Mouse (Mus musculus): Measurements from ENCODE around the gene Ldb1. TPM values are rescaled to one million over a fixed set of nuclear protein-coding genes. Genes with fewer than 3 reads are reported as not detected.

Gene Ldb1
- polyA plus RNA-seq (2017; shearing (Covaris generic)), result 10 to 100 TPM; 43.6 to 47.2 TPM

- peak; percentile 72 for ATAC-seq
These were observed at the start of gene Ldb1 for GRCm38 (mm10) chr19:46044993-46045695. Gene Ldb1, minus strand, starts transcription at chr19:46045214.

DNA sequence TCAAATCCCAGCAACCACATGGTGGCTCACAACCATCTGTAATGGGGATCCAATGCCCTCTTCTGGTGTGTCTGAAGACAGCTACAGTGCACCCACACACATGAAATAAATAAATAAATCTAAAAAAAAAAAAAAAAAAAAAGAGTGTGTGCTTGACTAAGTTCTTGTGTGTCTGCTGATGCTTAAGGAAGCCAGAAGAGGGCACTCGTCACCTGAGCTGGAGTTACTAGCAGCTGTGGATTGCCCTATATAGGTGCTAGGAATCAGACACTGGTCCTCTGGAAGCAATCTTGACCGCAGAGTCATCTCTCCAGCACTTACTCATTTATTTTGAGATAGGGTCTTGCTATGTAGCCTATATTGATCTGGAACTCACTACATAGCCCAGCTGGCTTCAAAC is 49.1 kb upstream of the Ldb1 start:
- ATAC-seq, result no peak

DNA sequence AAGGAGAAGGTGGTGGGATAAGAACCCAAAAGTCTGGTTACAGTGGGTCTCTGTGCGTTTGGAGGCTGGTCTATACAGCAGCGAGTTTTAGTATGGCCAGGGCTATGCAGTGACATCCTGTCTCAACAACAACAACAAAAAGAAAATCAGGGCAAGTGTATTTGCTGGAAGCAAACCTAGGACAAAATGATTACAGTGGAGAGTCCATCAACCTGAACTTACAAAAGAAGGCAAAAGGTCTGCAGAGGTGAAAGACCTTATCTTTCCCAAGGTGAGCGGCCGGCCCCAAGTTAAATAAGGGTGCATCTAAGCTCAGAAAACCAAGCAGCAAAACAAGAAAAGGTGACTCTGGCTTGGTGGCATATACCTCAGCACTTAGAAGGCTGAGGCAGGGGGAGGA is 46.6 kb upstream of the Ldb1 start:
- ATAC-seq, result no peak

DNA sequence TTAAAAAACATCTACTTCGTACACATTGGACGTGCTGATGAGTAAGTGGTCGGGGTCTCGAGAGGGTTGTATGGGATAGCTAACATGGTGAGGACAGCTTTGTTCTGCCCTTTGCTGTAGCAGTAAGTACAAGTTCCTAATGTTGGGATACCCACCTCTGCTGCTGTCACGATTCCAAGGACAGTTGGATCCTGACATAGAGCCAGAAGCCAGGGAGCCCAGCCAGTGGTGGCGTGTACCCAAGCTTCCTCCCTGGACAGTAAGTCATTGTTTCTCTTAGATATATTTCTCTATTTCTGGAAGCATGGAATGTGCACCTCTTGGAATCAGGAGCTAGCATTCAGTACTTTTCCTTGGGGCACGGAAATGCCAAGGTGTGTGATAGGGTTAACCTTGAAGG is 42.9 kb upstream of the Ldb1 start:
- ATAC-seq, result no peak

DNA sequence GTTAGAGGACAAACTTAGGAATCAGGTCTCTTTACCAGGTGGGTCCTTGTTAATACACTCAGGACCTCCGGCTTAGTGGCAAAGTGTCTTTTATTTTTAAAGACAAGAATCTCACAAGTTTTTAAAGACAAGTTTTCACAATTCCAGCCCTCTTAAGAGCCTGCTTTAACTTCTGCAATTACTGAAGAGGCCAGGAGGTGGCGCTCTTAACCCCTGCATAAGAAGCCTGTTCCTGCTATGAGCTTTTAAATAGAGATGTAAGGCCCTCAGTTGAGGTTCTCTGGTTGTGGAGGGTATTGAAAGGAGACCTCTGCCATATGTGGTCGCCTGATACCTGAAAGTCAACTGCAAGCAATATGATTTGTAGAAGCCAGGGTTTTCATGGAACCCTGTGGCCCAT is 41.3 kb upstream of the Ldb1 start:
- peak; percentile 54 for ATAC-seq

DNA sequence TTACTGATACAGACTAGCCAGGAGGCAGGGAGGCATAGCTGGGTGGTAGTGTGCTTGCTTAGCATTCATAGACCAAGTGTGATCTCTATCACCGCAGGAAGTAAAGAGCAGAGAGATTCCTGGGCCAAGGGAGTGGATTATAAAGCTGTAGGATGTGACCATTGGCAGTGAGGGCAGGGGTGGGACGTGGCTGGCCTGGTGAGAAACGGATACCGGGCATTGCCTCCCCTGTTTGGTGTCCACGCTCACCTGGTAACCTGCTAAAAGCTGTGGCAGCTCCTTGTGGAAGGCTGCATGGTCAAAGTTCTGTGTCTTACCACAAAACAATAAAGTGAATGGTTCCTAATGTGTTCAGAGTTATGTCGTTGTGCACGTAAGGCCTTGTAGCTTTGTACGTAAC is 40.2 kb upstream of the Ldb1 start:
- no peak for ATAC-seq

GRCm38 (mm10) chr19:46078535-46078934 is 33.5 kb upstream of the Ldb1 start:
- no peak for ATAC-seq

DNA sequence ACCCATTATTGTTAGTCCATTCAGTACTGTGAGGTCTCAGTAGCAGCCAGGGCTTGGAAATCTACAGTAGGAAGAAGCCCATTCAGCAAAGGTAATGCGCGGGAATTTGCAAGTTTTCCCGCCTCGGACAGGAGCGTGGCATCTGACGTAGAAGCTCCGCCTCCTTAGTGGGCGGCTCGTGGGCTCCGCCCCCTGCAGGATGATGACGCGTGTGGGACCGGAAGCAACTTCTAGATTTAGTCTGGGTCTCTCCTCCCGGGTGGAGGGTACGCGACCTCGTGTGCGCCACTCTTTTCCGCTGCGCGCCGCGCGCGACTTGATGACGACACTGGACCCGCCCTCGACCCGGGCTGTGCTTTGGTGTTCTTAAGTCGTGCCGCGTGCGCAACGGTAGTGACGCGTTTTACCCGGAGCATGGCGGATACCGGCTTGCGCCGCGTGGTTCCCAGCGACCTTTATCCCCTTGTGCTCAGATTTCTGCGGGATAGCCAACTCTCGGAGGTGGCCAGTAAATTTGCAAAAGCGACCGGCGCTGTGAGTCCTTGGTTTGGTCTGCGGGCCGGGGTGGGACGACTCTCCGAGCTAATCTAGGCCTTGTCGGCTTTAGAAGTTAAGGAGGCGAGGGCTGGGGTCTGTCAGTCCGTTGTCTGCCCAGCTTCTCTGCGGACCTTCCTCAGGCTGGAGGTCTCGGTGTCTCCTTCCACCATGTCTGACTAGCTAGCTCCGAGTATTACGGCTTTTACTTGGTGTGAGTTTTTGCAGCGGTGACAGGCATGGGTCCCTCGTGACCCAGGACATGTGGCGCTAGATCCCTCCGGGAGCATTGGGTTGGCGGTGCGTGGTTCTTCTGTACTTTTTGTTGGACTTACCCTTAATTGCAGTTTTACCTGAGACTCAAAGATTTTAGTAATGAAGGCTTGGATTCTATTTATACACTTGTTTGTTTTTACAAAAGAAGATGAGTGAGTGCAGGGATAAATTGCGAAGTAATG is 30.9 kb upstream of the Ldb1 start, which contains the start of gene Nolc1:
Gene Nolc1 (plus strand): TSS at position 248 of the 992 bp plus-strand sequence.
- peak; percentile 96 for ATAC-seq

- no peak for ATAC-seq
These were observed 29.3 kb upstream of the Ldb1 start for GRCm38 (mm10) chr19:46074266-46074665.

DNA sequence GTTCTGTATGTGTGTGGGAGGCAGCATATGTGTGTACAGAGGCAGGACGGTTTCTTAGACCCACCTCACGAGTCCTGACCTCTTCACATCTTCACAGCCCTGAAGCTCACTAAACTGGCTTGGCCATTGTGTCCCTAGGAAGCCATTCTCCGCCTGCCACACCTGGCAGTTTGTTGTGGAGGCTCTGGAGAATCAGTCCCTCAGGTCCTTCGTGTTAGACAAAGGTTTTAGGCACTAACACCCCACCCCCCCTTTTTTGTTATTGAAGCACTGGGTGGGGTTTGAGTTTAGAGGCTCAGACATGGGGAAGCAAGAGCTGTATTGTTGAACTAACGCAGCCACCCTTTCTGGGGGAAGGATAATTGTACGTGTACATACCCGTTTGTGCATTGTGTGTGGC is 28.3 kb upstream of the Ldb1 start:
- ATAC-seq, result no peak

DNA sequence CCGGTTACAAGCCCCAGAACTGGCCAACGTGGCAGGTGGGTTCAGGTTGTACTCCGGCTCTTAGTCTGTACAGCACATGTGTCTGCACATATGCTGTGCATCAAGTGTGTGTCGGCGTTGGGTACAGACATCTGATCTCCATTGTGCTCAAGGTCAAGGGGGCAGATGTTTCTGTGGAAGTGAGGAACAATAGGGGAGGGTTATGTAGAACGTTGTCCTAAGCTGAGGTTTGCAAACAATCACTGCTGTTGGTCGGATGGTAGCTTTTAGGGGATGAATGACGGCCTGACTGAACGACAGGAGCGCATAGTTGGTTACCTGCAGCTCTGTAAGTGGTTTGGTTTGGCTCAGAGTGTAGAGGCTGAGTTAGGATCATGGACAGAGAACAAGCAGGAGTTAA is 23.0 kb upstream of the Ldb1 start:
- ATAC-seq, result no peak

- no peak for ATAC-seq
These were observed 15.8 kb upstream of the Ldb1 start for GRCm38 (mm10) chr19:46060845-46061244.

GRCm38 (mm10) chr19:46058466-46058865 is 13.5 kb upstream of the Ldb1 start:
- ATAC-seq, result no peak

DNA sequence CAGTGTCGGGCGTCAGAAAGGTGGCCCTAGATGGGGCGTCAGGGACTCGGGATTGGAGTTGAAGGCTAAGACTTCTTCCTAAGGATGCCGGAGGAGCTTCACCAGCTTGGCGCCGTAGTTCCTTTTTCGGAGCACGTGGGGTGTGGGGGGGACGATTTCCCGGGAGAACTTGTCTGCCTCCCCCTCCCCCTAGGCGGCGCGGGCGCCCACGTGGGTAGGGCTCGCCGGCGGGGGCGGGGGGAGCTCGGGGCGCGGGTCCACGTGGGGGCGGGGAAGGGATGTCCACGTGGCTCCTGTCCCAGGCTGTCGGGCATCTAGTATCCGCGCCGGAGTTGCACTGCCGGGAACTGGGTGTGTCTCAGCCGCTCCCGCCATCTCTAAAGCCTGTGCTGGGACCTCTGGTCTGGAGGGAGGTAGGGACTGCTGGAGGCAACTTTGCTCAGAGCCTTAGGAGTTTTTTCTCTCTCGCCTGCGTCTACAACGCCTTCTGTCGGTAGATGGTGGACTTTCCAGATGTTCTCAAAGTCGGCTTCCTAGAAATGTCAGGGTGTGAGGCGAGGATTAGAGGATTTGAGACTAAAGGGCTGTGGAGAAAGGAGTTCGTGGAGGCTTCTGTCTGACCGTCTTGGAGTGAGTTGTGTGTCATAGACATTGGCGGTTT is 12.1 kb upstream of the Ldb1 start:
- ATAC-seq, result no peak

DNA sequence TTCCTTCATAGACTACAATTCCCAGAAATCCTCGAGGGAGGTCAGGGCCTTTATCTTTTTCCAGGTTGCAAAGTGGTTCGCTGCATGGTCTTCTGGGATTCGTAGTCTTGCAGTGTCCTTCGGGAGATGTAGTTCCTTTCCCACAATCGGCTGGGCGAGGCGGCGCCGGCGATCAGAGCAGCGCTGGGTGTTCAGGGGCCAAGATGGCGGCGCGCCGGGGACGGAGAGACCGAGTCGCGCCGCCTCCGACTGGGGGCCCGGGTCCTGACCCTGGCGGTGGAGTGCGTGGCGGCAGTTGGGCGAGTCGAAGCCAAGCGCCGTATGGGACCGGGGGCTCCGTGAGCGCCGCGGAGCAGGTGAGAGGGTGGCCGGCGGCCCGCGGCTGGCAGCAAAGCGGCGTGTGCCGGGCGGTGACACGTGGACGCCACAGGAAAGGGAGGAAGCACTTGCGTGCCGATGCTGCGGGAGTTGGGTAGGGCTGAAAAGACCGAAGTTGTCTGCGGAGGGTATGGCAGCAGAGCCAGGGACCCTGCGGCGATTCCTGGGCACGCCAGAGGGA is 11.5 kb upstream of the Ldb1 start:
- peak; percentile 95 for ATAC-seq

DNA sequence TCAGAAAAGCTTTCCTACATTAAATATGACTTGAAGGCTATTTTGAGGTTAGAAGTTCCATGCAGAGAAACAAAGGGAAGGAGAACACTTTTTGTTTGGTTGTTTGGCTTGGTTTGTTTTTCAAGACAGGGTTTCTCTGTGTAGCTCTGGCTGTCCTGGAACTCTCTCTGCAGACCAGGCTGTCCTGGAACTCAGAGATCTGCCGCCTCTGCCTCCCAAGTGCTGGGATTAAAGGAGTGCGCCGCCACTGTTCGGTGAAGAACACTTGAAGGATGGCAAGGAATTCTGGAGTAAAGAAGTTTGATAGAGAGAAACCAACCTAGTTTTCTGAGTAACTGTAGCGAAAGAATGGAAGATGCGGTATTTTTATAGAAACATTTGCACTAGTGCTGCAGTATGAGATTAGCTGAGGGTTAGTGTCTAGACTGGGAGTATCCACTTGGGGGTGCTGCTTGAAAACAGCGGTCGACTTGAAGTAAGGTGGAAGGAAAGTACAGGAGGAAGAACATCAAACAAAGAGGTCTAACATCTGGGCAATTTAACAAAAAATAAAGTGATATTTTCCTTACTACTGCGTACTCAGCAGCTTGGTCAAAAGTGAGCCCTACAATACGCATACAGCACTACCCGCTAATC is 10.9 kb upstream of the Ldb1 start:
- peak; percentile 80 for ATAC-seq

DNA sequence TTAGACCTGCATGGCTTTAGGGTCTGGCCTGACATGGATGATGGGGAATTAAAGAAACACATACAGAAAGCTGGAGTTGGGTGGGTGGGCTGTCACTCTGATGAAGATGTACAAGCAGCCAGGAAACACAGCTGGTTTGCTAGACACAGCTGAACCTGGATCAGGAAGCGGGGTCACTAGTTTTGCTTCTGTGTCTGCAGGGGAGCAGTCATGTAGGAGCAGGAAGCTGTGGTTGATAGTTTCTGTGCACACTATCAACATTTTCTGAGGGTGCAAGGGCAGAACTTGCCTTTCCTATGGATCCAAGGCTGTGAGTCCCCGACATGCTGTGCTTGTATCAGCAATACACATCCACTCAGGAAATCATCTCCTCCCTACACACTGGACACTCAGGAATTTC is 5.4 kb upstream of the Ldb1 start:
- peak; percentile 78 for ATAC-seq

- ATAC-seq, result no peak
These were observed 4.1 kb upstream of the Ldb1 start for GRCm38 (mm10) chr19:46049129-46049528.

DNA sequence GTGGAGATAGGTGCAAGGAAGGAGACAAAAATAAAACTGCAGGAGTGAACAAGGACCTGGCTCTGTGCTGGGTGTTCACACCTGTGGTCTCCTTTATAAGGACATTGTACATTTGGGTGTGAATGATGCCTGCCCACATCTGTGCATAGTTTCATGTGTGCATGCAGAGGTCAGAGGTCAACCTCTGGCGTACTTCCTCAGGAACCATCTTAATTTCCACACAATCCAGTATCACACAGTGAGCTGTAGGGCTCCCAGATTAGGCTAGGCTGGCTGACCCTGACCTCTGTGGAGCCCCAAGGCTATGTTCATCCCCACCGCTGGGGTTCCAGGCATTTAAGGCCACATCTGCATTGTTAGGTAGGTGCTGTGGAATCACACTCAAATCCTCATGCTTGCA is 2.4 kb upstream of the Ldb1 start:
- ATAC-seq, result no peak

- ATAC-seq, result no peak
These were observed 1.6 kb upstream of the Ldb1 start for GRCm38 (mm10) chr19:46046621-46047025.

- ATAC-seq, result peak; percentile 22
These were observed 790 bp upstream of the Ldb1 start for GRCm38 (mm10) chr19:46045696-46046311.

Data from CD4-positive, CD25-positive, alpha-beta regulatory T cell, adult 4 months (primary cell).